Mouse (Mus musculus) embryonic fibroblast, embryonic 13.5 days (primary cell): Measurements from ENCODE around the gene Gm49320.

Source experiments
- CTCF ChIP-seq: IDR thresholded peaks from 2 replicates; pipeline ENCODE4 v1.5.1; 2011; ENCODE audit warnings: mild to moderate bottlenecking, control low read depth, low read length, moderate library complexity, borderline replicate concordance; ENCODE audit not compliant: insufficient read depth
- POLR2A ChIP-seq: IDR thresholded peaks from 2 replicates; pipeline ENCODE4 v1.6.1; 2011; ENCODE audit warnings: low read depth, mild to moderate bottlenecking, control low read depth, low read length, moderate library complexity

- TF ChIP-seq CTCF (no peak), POLR2A (peak; percentile 32; the same call in 1 of the 2 replicates)
These were observed 18.2 kb downstream of the Gm49320 start for GRCm38 (mm10) chr8:4256911-4257310.
